Mouse (Mus musculus): ENCODE measurements at regions not wholly inside any gene's neighbourhood (a gene's known extent, or its start where the extent isn't known, plus 50 kb on each side); places are given as distances from the start of the nearest gene placed in this dataset.

DNA sequence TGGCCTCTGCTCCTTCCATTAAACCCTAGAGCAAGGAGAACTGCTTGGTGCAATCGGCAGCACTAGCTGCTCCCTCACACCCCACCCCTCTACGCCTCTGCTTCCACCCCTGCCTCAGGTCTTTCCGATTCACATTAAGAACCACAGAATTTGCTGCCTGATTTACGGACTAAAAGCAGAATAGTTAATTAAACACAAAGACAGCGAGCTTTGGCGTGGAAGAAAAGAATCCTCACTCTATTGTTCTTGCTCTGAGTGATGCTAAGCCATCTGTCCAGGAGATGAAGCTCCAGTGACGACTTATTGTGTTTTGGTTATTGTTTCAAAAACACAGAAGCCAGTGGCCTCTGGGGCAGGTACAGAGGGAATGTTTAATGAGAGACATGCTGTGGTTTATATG, 438.9 kb upstream of the Kcnab2 start:
- H3K27me3 ChIP-seq (ENCODE audit: control insufficient read depth, insufficient read depth, insufficient read length): no peaks in the 10 kb centered on the region
- H3ac ChIP-seq (ENCODE audit: control insufficient read depth, insufficient read length): no peak overlapping the region
- no peak for TF ChIP-seq MYOD1 (IDR thresholded peaks at IDR 0.05; ENCODE audit: control insufficient read depth in 1 of 3, insufficient read length in 2 of 3, low read depth in 2 of 3)
- no peak for TF ChIP-seq TCF3 (IDR thresholded peaks at IDR 0.05; ENCODE audit: insufficient read length, low read depth)
- H3K36me3 ChIP-seq (ENCODE audit: control insufficient read depth, insufficient read depth): no peaks in the 10 kb centered on the region
- H3K79me2 ChIP-seq (ENCODE audit: control insufficient read depth, insufficient read depth): no peaks in the 10 kb centered on the region
- no peak overlapping the region for H3K4me3 ChIP-seq
- H3K4me2 ChIP-seq (ENCODE audit: low read depth): no peak overlapping the region

DNA sequence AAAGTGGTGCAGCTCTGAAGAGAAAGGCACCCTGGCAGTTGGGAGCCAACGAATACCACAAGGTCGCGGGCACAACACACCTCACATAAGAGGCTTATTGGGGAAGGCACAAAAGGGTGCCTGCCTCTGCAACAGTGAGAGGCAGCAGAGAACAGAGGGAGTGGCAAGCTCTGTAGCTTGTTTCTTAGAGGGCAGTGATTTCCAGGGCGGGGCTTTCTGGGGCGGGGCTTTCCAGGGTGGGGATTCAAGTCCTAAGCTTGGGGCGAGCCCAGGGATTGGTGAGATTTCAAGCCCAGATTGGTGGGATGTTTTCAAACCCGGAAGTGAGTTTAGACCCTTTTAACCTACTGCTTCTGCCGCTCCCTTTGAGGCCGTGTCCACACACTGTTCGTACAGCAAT, 435.8 kb upstream of the Kcnab2 start:
- Histone ChIP-seq H3K27me3 (ENCODE audit: control insufficient read depth, insufficient read depth, insufficient read length) (no peaks in the 10 kb centered on the region), H3K79me2 (ENCODE audit: control insufficient read depth, insufficient read depth) (no peaks in the 10 kb centered on the region), H3K4me2 (ENCODE audit: low read depth) (no peak overlapping the region), H3ac (ENCODE audit: control insufficient read depth, insufficient read length) (no peak overlapping the region), H3K4me3 (no peak overlapping the region), H3K36me3 (ENCODE audit: control insufficient read depth, insufficient read depth) (no peaks in the 10 kb centered on the region)
- TF ChIP-seq REST (IDR thresholded peaks at IDR 0.05; ENCODE audit: insufficient read depth, insufficient read length): no peak
- no peak for TF ChIP-seq MYOD1 (IDR thresholded peaks at IDR 0.05; ENCODE audit: control insufficient read depth in 1 of 3, insufficient read length in 2 of 3, low read depth in 2 of 3)
- TF ChIP-seq E2F4 (IDR thresholded peaks at IDR 0.05; ENCODE audit: insufficient read depth): no peak
- no peak for TF ChIP-seq CEBPB (IDR thresholded peaks at IDR 0.05; ENCODE audit: insufficient read depth, poor library complexity, severe bottlenecking)
- TF ChIP-seq MYOG (IDR thresholded peaks at IDR 0.05; ENCODE audit: control insufficient read depth in 1 of 3, insufficient read depth in 1 of 3, insufficient read length in 2 of 3, low read depth in 2 of 3): no peak
- no peak for TF ChIP-seq USF1 (IDR thresholded peaks at IDR 0.05; ENCODE audit: low read depth)
- TF ChIP-seq TCF12 (IDR thresholded peaks at IDR 0.05; ENCODE audit: insufficient read depth, poor library complexity, severe bottlenecking): no peak
- no peak for TF ChIP-seq SRF (IDR thresholded peaks at IDR 0.05; ENCODE audit: control insufficient read depth, insufficient read length, low read depth)
- TF ChIP-seq POLR2A (IDR thresholded peaks at IDR 0.05; ENCODE audit: insufficient read length, low read depth): no peak
- no peak for TF ChIP-seq POLR2AphosphoS2 (IDR thresholded peaks at IDR 0.05; ENCODE audit: insufficient read length, low read depth)
- TF ChIP-seq TCF3 (IDR thresholded peaks at IDR 0.05; ENCODE audit: insufficient read length, low read depth): no peak
- TF ChIP-seq MAX (IDR thresholded peaks at IDR 0.05; ENCODE audit: low read depth): no peak

GRCm38 (mm10) chr4:152912846-152913245, 435.2 kb upstream of the Kcnab2 start:
- Histone ChIP-seq H3K27me3 (ENCODE audit: control insufficient read depth, insufficient read depth, insufficient read length) (no peaks in the 10 kb centered on the region), H3ac (ENCODE audit: control insufficient read depth, insufficient read length) (no peak overlapping the region), H3K36me3 (ENCODE audit: control insufficient read depth, insufficient read depth) (no peaks in the 10 kb centered on the region), H3K4me2 (ENCODE audit: low read depth) (no peak overlapping the region), H3K4me3 (no peak overlapping the region), H3K79me2 (ENCODE audit: control insufficient read depth, insufficient read depth) (no peaks in the 10 kb centered on the region)
- TF ChIP-seq MAX (IDR thresholded peaks at IDR 0.05; ENCODE audit: low read depth) (no peak), E2F4 (IDR thresholded peaks at IDR 0.05; ENCODE audit: insufficient read depth) (no peak), TCF3 (IDR thresholded peaks at IDR 0.05; ENCODE audit: insufficient read length, low read depth) (no peak), SRF (IDR thresholded peaks at IDR 0.05; ENCODE audit: control insufficient read depth, insufficient read length, low read depth) (no peak), POLR2AphosphoS2 (IDR thresholded peaks at IDR 0.05; ENCODE audit: insufficient read length, low read depth) (no peak), MYOG (IDR thresholded peaks at IDR 0.05; ENCODE audit: control insufficient read depth in 1 of 3, insufficient read depth in 1 of 3, insufficient read length in 2 of 3, low read depth in 2 of 3) (no peak), CEBPB (IDR thresholded peaks at IDR 0.05; ENCODE audit: insufficient read depth, poor library complexity, severe bottlenecking) (no peak), REST (IDR thresholded peaks at IDR 0.05; ENCODE audit: insufficient read depth, insufficient read length) (no peak), MYOD1 (IDR thresholded peaks at IDR 0.05; ENCODE audit: control insufficient read depth in 1 of 3, insufficient read length in 2 of 3, low read depth in 2 of 3) (no peak), USF1 (IDR thresholded peaks at IDR 0.05; ENCODE audit: low read depth) (no peak), POLR2A (IDR thresholded peaks at IDR 0.05; ENCODE audit: insufficient read length, low read depth) (no peak), TCF12 (IDR thresholded peaks at IDR 0.05; ENCODE audit: insufficient read depth, poor library complexity, severe bottlenecking) (no peak)

DNA sequence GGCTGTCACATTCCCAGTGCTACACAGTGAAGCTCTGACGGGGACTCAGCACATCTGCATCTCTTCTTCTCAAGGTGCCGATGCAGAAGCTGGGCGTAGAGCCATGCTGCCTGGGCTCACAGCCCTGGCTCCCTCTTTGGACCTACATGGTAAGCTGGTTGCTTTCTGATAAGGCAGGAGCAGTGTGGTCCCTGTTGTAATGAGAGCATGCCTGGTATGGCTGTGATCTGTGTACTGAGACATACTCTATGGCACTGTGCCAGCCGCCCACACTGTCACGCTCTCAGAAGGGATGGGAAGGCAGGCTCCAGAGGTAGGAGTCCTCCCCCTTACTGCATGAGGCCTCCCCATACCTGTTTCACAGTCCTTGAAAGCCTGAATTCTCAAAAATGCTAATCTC, 430.6 kb upstream of the Kcnab2 start:
- Histone ChIP-seq H3K27me3 (ENCODE audit: control insufficient read depth, insufficient read depth, insufficient read length) (no peaks in the 10 kb centered on the region), H3K79me2 (ENCODE audit: control insufficient read depth, insufficient read depth) (no peaks in the 10 kb centered on the region), H3K36me3 (ENCODE audit: control insufficient read depth, insufficient read depth) (no peaks in the 10 kb centered on the region), H3K4me2 (ENCODE audit: low read depth) (no peak overlapping the region), H3K4me3 (no peak overlapping the region), H3ac (ENCODE audit: control insufficient read depth, insufficient read length) (no peak overlapping the region)
- no peak for TF ChIP-seq CEBPB (IDR thresholded peaks at IDR 0.05; ENCODE audit: insufficient read depth, poor library complexity, severe bottlenecking)
- no peak for TF ChIP-seq POLR2AphosphoS2 (IDR thresholded peaks at IDR 0.05; ENCODE audit: insufficient read length, low read depth)
- no peak for TF ChIP-seq MYOD1 (IDR thresholded peaks at IDR 0.05; ENCODE audit: control insufficient read depth in 1 of 3, insufficient read length in 2 of 3, low read depth in 2 of 3)
- no peak for TF ChIP-seq POLR2A (IDR thresholded peaks at IDR 0.05; ENCODE audit: insufficient read length, low read depth)
- no peak for TF ChIP-seq USF1 (IDR thresholded peaks at IDR 0.05; ENCODE audit: low read depth)

DNA sequence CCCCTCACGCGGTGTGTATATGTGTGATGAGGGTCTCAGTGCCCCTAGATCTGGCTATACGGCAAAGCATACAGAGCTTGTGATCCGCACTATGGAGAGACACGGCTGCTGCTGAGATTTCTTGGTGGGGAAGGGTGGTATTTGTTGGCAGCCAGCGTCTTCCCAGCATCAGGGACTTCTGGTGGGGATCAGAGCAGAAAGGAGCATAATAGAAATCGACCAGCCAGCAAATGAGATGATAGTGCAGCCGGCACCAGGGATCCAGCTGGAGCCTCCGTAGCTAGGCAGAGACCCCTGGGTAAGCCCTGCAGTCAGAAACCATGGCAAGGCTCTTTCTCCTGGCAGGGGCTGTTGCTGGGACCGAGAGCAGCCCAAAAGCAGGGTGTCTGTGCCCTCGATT, 425.2 kb upstream of the Kcnab2 start:
- Histone ChIP-seq H3K79me2 (ENCODE audit: control insufficient read depth, insufficient read depth) (no peaks in the 10 kb centered on the region), H3K4me3 (no peak overlapping the region), H3K27me3 (ENCODE audit: control insufficient read depth, insufficient read depth, insufficient read length) (no peaks in the 10 kb centered on the region), H3K36me3 (ENCODE audit: control insufficient read depth, insufficient read depth) (no peaks in the 10 kb centered on the region), H3ac (ENCODE audit: control insufficient read depth, insufficient read length) (no peak overlapping the region), H3K4me2 (ENCODE audit: low read depth) (no peak overlapping the region)
- TF ChIP-seq MAX (IDR thresholded peaks at IDR 0.05; ENCODE audit: low read depth) (no peak), MYOD1 (IDR thresholded peaks at IDR 0.05; ENCODE audit: control insufficient read depth in 1 of 3, insufficient read length in 2 of 3, low read depth in 2 of 3) (no peak), MYOG (IDR thresholded peaks at IDR 0.05; ENCODE audit: control insufficient read depth in 1 of 3, insufficient read depth in 1 of 3, insufficient read length in 2 of 3, low read depth in 2 of 3) (no peak), TCF12 (IDR thresholded peaks at IDR 0.05; ENCODE audit: insufficient read depth, poor library complexity, severe bottlenecking) (no peak), SRF (IDR thresholded peaks at IDR 0.05; ENCODE audit: control insufficient read depth, insufficient read length, low read depth) (no peak), CEBPB (IDR thresholded peaks at IDR 0.05; ENCODE audit: insufficient read depth, poor library complexity, severe bottlenecking) (no peak), POLR2A (IDR thresholded peaks at IDR 0.05; ENCODE audit: insufficient read length, low read depth) (no peak), E2F4 (IDR thresholded peaks at IDR 0.05; ENCODE audit: insufficient read depth) (no peak), USF1 (IDR thresholded peaks at IDR 0.05; ENCODE audit: low read depth) (no peak), TCF3 (IDR thresholded peaks at IDR 0.05; ENCODE audit: insufficient read length, low read depth) (no peak), REST (IDR thresholded peaks at IDR 0.05; ENCODE audit: insufficient read depth, insufficient read length) (no peak), POLR2AphosphoS2 (IDR thresholded peaks at IDR 0.05; ENCODE audit: insufficient read length, low read depth) (no peak)

Measured in myocyte (in vitro differentiated cells).